Mouse (Mus musculus) kidney, adult 2 months (tissue): ENCODE results near the gene Mansc1.

Experiments used
- CTCF ChIP-seq: fragments of 200-500 bp; conservative IDR thresholded peaks from 2 replicates; pipeline ENCODE4 v1.5.1; 2011; ENCODE audit warnings: low read depth, mild to moderate bottlenecking, control low read depth, low read length, moderate library complexity, mixed read lengths; ENCODE audit not compliant: insufficient read depth, insufficient read length
- POLR2A ChIP-seq: fragments of 200-500 bp; IDR thresholded peaks from one replicate; pipeline ENCODE4 v1.6.1; 2011; ENCODE audit warnings: low read depth, low read length, control low read depth

DNA sequence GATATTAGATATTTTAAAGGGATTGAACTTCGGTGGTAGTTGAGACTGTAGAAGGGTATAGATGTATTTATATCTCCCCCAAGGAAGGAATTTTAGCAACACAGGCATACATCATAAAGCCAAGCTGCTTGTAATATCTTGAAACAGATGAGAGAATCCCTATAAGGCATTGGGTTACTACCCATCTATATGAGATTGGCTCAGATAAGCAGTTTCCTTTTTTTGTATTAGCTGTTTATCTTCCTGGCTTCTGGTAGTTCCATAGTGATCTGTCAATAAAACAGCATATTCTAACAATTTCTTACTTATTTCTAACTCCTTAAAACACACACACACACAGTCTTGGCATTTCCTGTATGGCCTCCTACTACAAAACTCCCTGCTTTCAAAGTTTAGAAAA is 7.6 kb upstream of the Mansc1 start:
- no peak for TF ChIP-seq CTCF
- no peak for TF ChIP-seq POLR2A
